Mouse (Mus musculus) stomach, embryonic 16.5 days (tissue): Measurements from ENCODE around the gene Insig1. TPM values are rescaled to one million over a fixed set of nuclear protein-coding genes. Genes with fewer than 3 reads are reported as not detected.

Source experiments
- ATAC-seq: fragments of 200-750 bp; cut with Nextera tagmentation; 2 replicates; pipeline ENCODE4 v1.8.0; 2017; ENCODE audit warnings: moderate number of reproducible peaks, moderate TSS enrichment; ENCODE audit not compliant: insufficient read depth, low FRiP score
- H3K27ac ChIP-seq: fragments of 300-500 bp; sonication (generic); 2 replicates; pipeline ENCODE4 v1.5.1; 2014; ENCODE audit warnings: low read length
- H3K27me3 ChIP-seq: fragments of 300-500 bp; sonication (generic); 2 replicates; pipeline ENCODE4 v1.6.1; 2014; ENCODE audit warnings: low read length, control low read depth, mixed read lengths; ENCODE audit not compliant: control insufficient read depth, insufficient read depth
- H3K36me3 ChIP-seq: fragments of 300-500 bp; sonication (generic); 2 replicates; pipeline ENCODE4 v1.6.1; 2014; ENCODE audit warnings: low read length; ENCODE audit not compliant: control insufficient read depth, insufficient read depth
- H3K4me1 ChIP-seq: fragments of 300-500 bp; sonication (generic); 2 replicates; pipeline ENCODE4 v1.6.1; 2014; ENCODE audit warnings: low read length, control low read depth, mixed read lengths; ENCODE audit not compliant: control insufficient read depth, insufficient read depth
- H3K4me2 ChIP-seq: fragments of 300-500 bp; sonication (generic); 2 replicates; pipeline ENCODE4 v1.6.1; 2014; ENCODE audit warnings: low read depth, low read length, mixed read lengths
- H3K4me3 ChIP-seq: fragments of 300-500 bp; sonication (generic); replicated peaks from 2 replicates; pipeline ENCODE4 v1.5.1; 2014; ENCODE audit warnings: mild to moderate bottlenecking, low read length
- H3K9ac ChIP-seq: fragments of 300-500 bp; sonication (generic); 2 replicates; pipeline ENCODE4 v1.6.1; 2014; ENCODE audit warnings: low read length
- H3K9me3 ChIP-seq: fragments of 300-500 bp; sonication (generic); replicated peaks from 2 replicates; pipeline ENCODE4 v1.6.1; 2016; ENCODE audit warnings: low read length, control low read depth; ENCODE audit not compliant: control insufficient read depth
- WGBS: fragments of 180-500 bp; shearing (Covaris S2); extraction: QIAGEN DNeasy Blood & Tissue Kit; methylation state at CpG from one replicate; pipeline ENCODE4 v1.1.7; 2014; 5-methylcytosine and 5-hydroxymethylcytosine counted together
- polyA plus RNA-seq: library from polyadenylated mRNA; unstranded; fragments of >200 nt; fragmentation: Nextera tagmentation; extraction: Ambion mirVana; gene quantifications from 2 replicates; pipeline ENCODE4 v1.2.1, GENCODE M21; 2015

The Insig1 gene
- polyA plus RNA-seq, 1 experiment from 2014 or later: 102 TPM

DNA sequence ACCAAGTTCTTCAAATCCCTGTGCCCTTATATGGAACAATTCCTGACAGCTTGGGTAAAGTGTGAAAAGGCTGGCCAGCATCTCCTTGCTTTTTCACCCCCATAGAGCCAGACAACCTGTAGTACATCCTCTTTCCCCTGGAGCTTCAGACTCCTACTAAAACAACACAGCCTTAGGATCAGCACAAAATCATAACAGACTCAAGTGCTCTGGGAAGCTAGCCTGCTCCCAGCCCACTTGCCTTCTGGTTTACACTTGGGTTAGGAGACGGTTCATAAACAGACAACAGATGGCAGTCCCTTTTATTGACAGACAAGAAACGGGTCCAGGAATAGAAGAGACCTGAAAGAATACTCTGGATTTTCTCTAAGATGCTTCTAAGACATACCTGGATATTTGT lies 8.3 kb downstream of the Insig1 start:
- no peak overlapping the region for H3K4me3 ChIP-seq

DNA sequence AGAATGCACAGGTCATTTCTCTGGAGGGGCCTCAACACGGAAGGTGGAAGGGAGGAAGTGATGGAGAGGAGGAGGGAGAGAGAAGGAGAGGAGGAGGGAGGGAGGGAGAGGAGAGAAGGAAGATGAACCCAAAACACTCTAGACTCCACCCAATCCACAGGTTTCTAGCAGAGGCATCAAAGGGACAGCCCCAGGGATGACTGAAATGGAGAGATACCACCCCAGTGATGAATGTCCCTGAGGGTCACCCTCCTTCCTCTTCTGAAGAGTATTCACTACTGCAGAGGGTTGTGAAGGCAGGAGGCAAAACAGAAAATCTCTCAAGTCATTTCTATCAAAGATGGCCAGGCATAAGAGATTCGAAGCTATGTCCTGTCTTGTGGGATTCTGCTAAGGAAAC lies 10.0 kb downstream of the Insig1 start:
- 68% methylated on average over 2 of the region's 2 CpGs for WGBS
- ATAC-seq: no peak
- Histone ChIP-seq H3K4me2 (no peak overlapping the region), H3K27me3 (no peaks in the 10 kb centered on the region), H3K4me3 (no peak overlapping the region), H3K27ac (no peak overlapping the region), H3K4me1 (no peaks in the 10 kb centered on the region), H3K36me3 (peaks cover 5% of the 10 kb centered on the region; the same call in 1 of the 2 replicates), H3K9ac (no peak overlapping the region), H3K9me3 (no peaks in the 10 kb centered on the region)

More for the DNA sequence above, 8.3 kb downstream of the Insig1 start:
- no peaks in the 10 kb centered on the region for H3K27me3 ChIP-seq
- WGBS: 45% methylated on average over 2 of the region's 2 CpGs
- H3K4me1 ChIP-seq: no peaks in the 10 kb centered on the region
- H3K27ac ChIP-seq: no peak overlapping the region
- no peaks in the 10 kb centered on the region for H3K9me3 ChIP-seq
- H3K4me2 ChIP-seq: no peak overlapping the region
- ATAC-seq: no peak
- peaks cover 18% of the 10 kb centered on the region; the same call in 1 of the 2 replicates for H3K36me3 ChIP-seq
- H3K9ac ChIP-seq: no peak overlapping the region

DNA sequence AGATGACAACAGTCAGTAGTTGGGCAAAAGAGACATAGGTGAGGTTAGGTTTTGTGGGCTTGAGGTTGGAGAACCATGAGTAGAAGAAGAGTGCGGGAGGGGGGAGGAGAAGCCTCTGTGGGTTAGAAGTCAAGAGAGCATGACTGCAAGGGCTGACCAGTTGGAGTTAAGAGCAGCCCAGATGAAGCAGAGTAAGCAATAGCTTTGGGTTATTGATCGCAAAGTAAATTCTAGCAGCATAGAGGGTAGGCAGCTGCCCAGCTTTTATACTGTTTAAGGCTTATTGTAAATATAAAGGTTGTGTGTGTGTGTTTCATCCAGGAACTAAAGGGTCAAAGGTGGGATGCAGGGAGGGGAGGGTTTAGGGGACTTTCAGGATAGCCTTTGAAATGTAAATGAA lies 10.7 kb downstream of the Insig1 start:
- H3K36me3 ChIP-seq: no peaks in the 10 kb centered on the region
- WGBS: 89% methylated on average over 2 of the region's 2 CpGs
- no peak overlapping the region for H3K27ac ChIP-seq
- H3K9ac ChIP-seq: no peak overlapping the region
- no peaks in the 10 kb centered on the region for H3K4me1 ChIP-seq
- no peak for ATAC-seq
- no peaks in the 10 kb centered on the region for H3K27me3 ChIP-seq
- H3K4me2 ChIP-seq: no peak overlapping the region
- no peak overlapping the region for H3K4me3 ChIP-seq
- H3K9me3 ChIP-seq: no peaks in the 10 kb centered on the region

DNA sequence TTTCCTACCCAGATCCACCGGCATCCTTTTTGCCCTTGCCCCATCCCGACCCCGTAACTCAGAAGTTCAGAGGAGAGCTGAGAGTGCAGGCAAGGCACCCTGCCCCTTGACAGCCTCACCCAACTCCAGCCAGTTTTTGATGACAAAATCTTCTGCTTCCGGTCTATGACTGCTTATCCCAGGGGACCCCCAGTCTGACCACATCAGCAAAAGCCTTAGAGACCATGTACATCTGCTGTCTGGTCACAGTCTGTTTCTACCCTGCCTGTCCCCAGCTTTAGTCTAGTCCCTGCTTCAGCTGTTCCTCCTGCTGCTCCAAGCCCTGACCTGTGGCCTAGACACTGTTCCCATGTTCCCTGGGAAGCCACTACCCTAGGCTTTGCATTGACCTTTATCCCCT lies 11.1 kb downstream of the Insig1 start:
- Histone ChIP-seq H3K9ac (no peak overlapping the region), H3K36me3 (no peaks in the 10 kb centered on the region), H3K27me3 (no peaks in the 10 kb centered on the region), H3K4me2 (no peak overlapping the region), H3K27ac (no peak overlapping the region), H3K4me1 (no peaks in the 10 kb centered on the region), H3K9me3 (no peaks in the 10 kb centered on the region), H3K4me3 (no peak overlapping the region)
- 70% methylated on average over 4 of the region's 4 CpGs for WGBS
- ATAC-seq: no peak

DNA sequence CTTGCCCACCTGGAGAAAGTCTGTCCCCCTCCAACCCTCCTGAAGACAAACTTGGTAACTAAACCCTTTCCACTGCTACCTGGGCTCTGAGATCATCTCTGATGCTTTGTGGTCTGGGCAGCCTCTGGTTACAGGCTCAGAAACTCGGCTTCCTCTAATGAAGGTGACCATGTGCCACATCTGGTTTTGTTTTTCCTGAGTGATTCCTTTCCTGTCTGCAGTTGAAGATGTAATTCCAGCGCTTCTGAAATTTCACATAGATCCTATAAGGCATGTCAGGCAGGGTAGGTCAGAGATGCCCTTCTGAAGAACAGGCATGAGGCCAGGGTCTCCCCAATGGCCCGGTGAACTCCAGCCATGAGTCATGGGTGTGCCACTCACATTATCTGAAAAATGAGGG lies 11.6 kb downstream of the Insig1 start:
- Histone ChIP-seq H3K4me2 (no peak overlapping the region), H3K4me1 (no peaks in the 10 kb centered on the region), H3K27me3 (no peaks in the 10 kb centered on the region), H3K36me3 (no peaks in the 10 kb centered on the region), H3K9ac (no peak overlapping the region), H3K4me3 (no peak overlapping the region), H3K9me3 (no peaks in the 10 kb centered on the region), H3K27ac (no peak overlapping the region)
- 67% methylated on average over 3 of the region's 3 CpGs for WGBS
- no peak for ATAC-seq

DNA sequence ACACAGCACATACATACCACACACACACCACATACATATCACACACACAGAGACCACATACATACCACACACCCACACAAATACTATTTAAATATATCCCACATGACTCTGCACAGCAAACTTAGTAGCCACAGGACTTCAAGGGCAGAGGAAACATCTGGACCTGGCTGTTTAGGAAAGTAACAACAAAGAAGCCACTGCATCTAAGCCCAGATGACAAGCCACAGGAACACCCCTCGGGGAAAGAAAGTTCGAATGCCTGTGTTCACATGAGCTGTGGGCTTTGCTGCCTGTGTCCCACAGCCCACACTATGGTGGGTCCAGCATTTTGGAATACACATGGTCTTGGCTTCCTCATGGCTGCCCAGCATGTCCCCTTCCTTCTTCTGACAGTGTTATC lies 13.6 kb downstream of the Insig1 start:
- ATAC-seq: no peak
- Histone ChIP-seq H3K4me2 (no peak overlapping the region), H3K4me3 (no peak overlapping the region), H3K27me3 (no peaks in the 10 kb centered on the region), H3K4me1 (no peaks in the 10 kb centered on the region), H3K36me3 (no peaks in the 10 kb centered on the region), H3K9me3 (no peaks in the 10 kb centered on the region), H3K9ac (no peak overlapping the region), H3K27ac (no peak overlapping the region)
- 65% methylated on average over 2 of the region's 2 CpGs for WGBS

DNA sequence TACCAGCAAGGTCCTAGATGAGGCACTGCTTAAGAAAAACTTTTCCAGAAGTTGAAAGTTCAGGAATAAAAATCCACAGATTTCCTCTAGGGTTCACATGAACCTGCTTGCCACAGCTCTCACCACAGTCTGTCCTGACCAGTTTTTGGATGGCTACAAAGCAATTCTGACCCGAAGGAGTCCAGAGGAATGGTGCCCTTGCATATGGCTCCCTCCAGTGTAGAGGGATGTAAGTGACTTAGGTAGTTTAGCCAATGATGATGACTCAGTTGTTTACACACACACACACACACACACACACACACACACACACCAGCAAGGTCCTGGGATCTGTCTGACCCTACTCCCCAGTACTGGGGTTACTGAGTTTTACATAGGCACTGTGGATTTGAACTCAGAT lies 19.4 kb downstream of the Insig1 start:
- Histone ChIP-seq H3K27me3 (no peaks in the 10 kb centered on the region), H3K36me3 (no peaks in the 10 kb centered on the region), H3K4me2 (no peak overlapping the region), H3K9me3 (no peaks in the 10 kb centered on the region), H3K27ac (no peak overlapping the region), H3K9ac (no peak overlapping the region), H3K4me1 (no peaks in the 10 kb centered on the region), H3K4me3 (no peak overlapping the region)
- WGBS: 32% methylated on average over 1 of the region's 1 CpGs
- no peak for ATAC-seq

DNA sequence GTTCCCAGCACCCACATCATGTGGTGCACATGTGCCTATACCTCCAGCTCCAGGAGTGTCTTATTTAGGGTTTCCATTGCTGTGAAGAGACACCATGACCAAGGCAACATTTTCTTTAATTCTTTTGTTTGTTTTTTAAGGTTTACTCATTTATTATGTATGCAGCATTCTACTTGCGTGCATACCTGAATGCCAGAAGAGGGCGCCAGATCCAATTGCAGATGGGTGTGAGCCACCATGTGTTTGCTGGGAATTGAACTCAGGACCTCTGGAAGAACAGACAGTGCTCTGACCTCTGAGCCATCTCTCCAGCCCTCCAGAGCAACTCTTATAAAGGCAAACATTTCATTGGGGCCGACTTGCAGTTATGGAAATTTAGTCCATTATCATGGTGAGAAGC lies 21.2 kb downstream of the Insig1 start:
- WGBS: 85% methylated on average over 3 of the region's 3 CpGs

DNA sequence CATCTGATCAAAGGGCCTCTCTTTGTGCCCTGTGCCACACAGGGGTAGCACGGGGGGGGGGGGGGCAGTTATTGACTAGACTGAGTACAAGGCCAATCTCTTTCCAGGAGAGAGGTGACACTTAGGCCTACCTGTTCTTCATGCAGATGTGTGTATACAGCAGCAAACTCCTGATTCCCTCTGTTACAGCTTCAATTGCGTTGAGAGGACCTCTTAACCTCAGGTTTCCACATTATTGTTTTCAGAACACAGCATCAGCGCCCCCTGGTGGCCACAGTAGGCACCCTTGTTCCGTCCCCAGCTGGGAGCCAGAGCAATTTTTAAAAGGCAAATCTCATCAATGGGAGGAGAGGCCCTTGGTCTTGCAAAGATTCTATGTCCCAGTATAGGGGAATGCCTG lies 22.7 kb downstream of the Insig1 start:
- ATAC-seq: 0 out of 2 replicates have a peak, but pooled peaks have one; percentile 33
- Histone ChIP-seq H3K36me3 (no peaks in the 10 kb centered on the region), H3K4me1 (no peaks in the 10 kb centered on the region), H3K9me3 (no peaks in the 10 kb centered on the region), H3K4me3 (no peak overlapping the region), H3K27ac (no peak overlapping the region), H3K9ac (no peak overlapping the region), H3K4me2 (no peak overlapping the region), H3K27me3 (no peaks in the 10 kb centered on the region)
- 17% methylated on average over 4 of the region's 4 CpGs for WGBS

More for the DNA sequence above, 21.2 kb downstream of the Insig1 start:
- Histone ChIP-seq H3K36me3 (no peaks in the 10 kb centered on the region), H3K9ac (no peak overlapping the region), H3K27ac (no peak overlapping the region), H3K4me1 (no peaks in the 10 kb centered on the region), H3K4me3 (no peak overlapping the region), H3K4me2 (no peak overlapping the region), H3K9me3 (no peaks in the 10 kb centered on the region), H3K27me3 (no peaks in the 10 kb centered on the region)
- ATAC-seq: no peak

DNA sequence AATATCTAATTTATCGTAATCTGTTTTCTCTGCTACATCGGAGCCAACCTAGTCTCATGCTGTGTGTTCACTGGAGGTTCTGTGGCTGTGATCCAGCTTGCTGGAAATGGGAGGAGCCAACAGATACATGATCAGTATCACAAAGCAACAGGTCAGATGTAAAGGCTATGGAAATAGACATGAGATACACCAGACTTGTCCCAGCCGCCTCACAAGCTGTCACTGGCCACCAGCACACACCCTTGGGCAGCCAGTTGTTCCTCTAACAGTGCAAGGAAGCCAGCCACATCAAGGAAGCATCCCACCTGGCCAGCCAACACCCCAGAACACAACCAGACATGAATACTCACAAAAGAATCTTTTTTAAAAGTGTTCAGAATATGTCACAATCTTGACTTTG lies 23.2 kb downstream of the Insig1 start:
- no peaks in the 10 kb centered on the region for H3K9me3 ChIP-seq
- no peak overlapping the region for H3K27ac ChIP-seq
- H3K9ac ChIP-seq: no peak overlapping the region
- no peaks in the 10 kb centered on the region for H3K27me3 ChIP-seq
- ATAC-seq: no peak
- H3K4me1 ChIP-seq: no peaks in the 10 kb centered on the region
- no peak overlapping the region for H3K4me3 ChIP-seq
- no peak overlapping the region for H3K4me2 ChIP-seq
- 78% methylated on average over 3 of the region's 3 CpGs for WGBS
- no peaks in the 10 kb centered on the region for H3K36me3 ChIP-seq
